ENCODE assay signal across 9 mouse cellular contexts in the genomic region with DNA sequence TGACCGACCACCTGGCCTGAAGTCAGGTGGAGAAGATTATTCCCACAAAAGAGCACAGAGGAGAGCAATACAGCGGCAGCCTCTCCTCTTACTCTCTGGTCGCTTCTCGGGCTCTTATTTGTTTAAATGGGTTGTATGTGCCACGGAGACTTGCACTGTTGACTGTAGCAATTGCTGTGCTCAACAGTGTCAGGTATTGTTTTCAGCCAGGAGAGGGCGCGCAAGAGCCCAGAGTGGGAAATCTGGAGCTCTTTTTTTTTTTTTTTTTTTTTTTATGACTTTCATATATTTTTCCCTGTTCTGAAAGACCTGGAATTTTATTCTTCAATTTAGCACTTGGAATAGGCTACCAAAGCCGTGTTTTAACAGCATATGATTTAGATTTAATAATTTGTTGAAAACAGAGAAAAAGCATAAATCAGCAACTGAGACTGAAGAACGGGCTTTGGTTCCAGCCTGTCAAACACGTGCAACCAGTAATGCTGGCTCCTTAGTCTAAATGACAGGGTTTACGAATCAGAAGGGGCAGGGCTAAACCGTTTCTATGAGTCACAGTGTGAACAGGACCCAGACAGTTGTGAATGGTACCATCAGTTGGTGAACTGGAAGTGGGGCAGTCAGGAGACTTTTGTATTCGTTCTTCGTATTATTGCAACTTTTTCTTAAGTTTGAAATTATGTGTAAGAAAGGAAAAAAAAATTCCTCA. TPM values are rescaled to one million over a fixed set of nuclear protein-coding genes. Genes with fewer than 3 reads are reported as not detected.
A peak's percentile ranks its signal among the peaks of the same experiment; 100 is the strongest.
DNase-seq lines count a peak whose midpoint lies in the region; ATAC-seq and TF ChIP-seq lines count a peak whose summit lies in the region.
"Had no signal": no experiment of that assay in that cellular context is flagged by ENCODE, and none has a peak within 500 bp of the region (broad histone marks: within the 10 kb centered on the region; RNA-seq: fewer than 3 reads in every experiment).

No protein-coding gene starts in this region.

- H3K4me3 ChIP-seq in midbrain, embryonic 11.5 days (ENCODE audit: low read depth, low read length) = no peak overlapping the region
- H3K4me3 ChIP-seq in midbrain, embryonic 15.5 days = no peak overlapping the region
- H3K4me3 ChIP-seq in bone marrow, adult 2 months (replicated peaks; ENCODE audit: control insufficient read depth, low read depth, low read length) = no peak overlapping the region
- H3K4me3 ChIP-seq: midbrain, embryonic 12.5 days had no signal

- H3K9me3 ChIP-seq in midbrain, embryonic 11.5 days (ENCODE audit: control insufficient read depth, low read length) = no peaks in the 10 kb centered on the region
- no peaks in the 10 kb centered on the region for H3K9me3 ChIP-seq in midbrain, embryonic 15.5 days
- H3K9me3 ChIP-seq: midbrain, embryonic 12.5 days had no signal

- no peaks in the 10 kb centered on the region for H3K27me3 ChIP-seq in midbrain, embryonic 11.5 days (ENCODE audit: control insufficient read depth, insufficient read depth, low read length)
- no peaks in the 10 kb centered on the region for H3K27me3 ChIP-seq in midbrain, embryonic 15.5 days (replicated peaks)

- H3K9ac ChIP-seq in midbrain, embryonic 11.5 days (ENCODE audit: low read length) = no peak overlapping the region
- H3K9ac ChIP-seq in midbrain, embryonic 15.5 days = no peak overlapping the region
- H3K9ac ChIP-seq: midbrain, embryonic 12.5 days had no signal

- no peak for ATAC-seq in midbrain, embryonic 11.5 days (ENCODE audit: low FRiP score)
- ATAC-seq in midbrain, embryonic 15.5 days (replicated peaks) = no peak

- DNase-seq in cerebellum, adult 18-20 months = peak; percentile 53 to 58
- no peak for DNase-seq in cerebellum, adult 11-12 months
- peak; percentile 94 for DNase-seq in midbrain, embryonic 11.5 days (ENCODE audit: low spot score, missing footprints)
- DNase-seq in forelimb bud, embryonic 11.5 days (ENCODE audit: low read depth, low spot score) = peak; percentile 68
- peak; percentile 42 to 58 for DNase-seq in left cerebral cortex, postnatal 25 days (ENCODE audit: low spot score in 2 of 2)
- peak; percentile 86 for DNase-seq in right cerebral cortex, postnatal 14 days

- no peaks in the 10 kb centered on the region for H3K36me3 ChIP-seq in midbrain, embryonic 11.5 days (ENCODE audit: control insufficient read depth, insufficient read depth, low read length)
- H3K36me3 ChIP-seq in midbrain, embryonic 15.5 days (replicated peaks) = no peaks in the 10 kb centered on the region
- H3K36me3 ChIP-seq: midbrain, embryonic 12.5 days had no signal

- no peak overlapping the region for H3K4me2 ChIP-seq in midbrain, embryonic 11.5 days
- H3K4me2 ChIP-seq in midbrain, embryonic 15.5 days = no peak overlapping the region
- H3K4me2 ChIP-seq: midbrain, embryonic 12.5 days had no signal

- TF ChIP-seq CTCF in bone marrow, adult 2 months (IDR thresholded peaks at IDR 0.05; ENCODE audit: control insufficient read depth, insufficient read depth, low read length) = peak; percentile 52

- no peak overlapping the region for H3K27ac ChIP-seq in midbrain, embryonic 11.5 days (ENCODE audit: low read depth, low read length)
- H3K27ac ChIP-seq in midbrain, embryonic 15.5 days = no peak overlapping the region
- H3K27ac ChIP-seq in bone marrow, adult 2 months (ENCODE audit: control insufficient read depth, insufficient read depth, low read depth, low read length, poor library complexity) = no peak overlapping the region
- H3K27ac ChIP-seq: midbrain, embryonic 12.5 days had no signal

- no peak for TF ChIP-seq POLR2A in bone marrow, adult 2 months (IDR thresholded peaks at IDR 0.05; ENCODE audit: borderline replicate concordance, control insufficient read depth, low read depth, low read length)

- H3K4me1 ChIP-seq in midbrain, embryonic 11.5 days (ENCODE audit: control insufficient read depth, insufficient read depth, low read length) = no peaks in the 10 kb centered on the region
- no peaks in the 10 kb centered on the region for H3K4me1 ChIP-seq in midbrain, embryonic 15.5 days
- H3K4me1 ChIP-seq in bone marrow, adult 2 months (ENCODE audit: control insufficient read depth, insufficient read depth, low read length) = no peaks in the 10 kb centered on the region
- H3K4me1 ChIP-seq: midbrain, embryonic 12.5 days had no signal

- intact Hi-C loops in left cerebral cortex, postnatal 25 days (cut with DNase I) = loop anchor here (1.0 kb wide), 1 partner anchor 330 kb away; no protein-coding TSS in a partner anchor

- 56% methylated on average over 14 of the region's 14 CpGs for WGBS in midbrain, embryonic 11.5 days
- 53% methylated on average over 14 of the region's 14 CpGs for WGBS in midbrain, embryonic 15.5 days
- 51% methylated on average over 14 of the region's 14 CpGs for WGBS in bone marrow, adult 2 months

RNA-seq across cellular contexts. Expression of a gene that starts 12.0 kb away (rescaled TPM):
- polyA plus RNA-seq in midbrain, embryonic 11.5 days (2014; fragmentation: Nextera tagmentation; extraction: Ambion mirVana) = 11.2 and 12.0 TPM in 2 replicates
- polyA plus RNA-seq in midbrain, embryonic 15.5 days (2015; fragmentation: Nextera tagmentation; extraction: Ambion mirVana) = 5.0 and 6.2 TPM in 2 replicates
- polyA plus RNA-seq in bone marrow, adult 2 months (2011; ENCODE audit: insufficient read depth, insufficient read length, low replicate concordance, missing spikeins) = not detected in 2 replicates
- 1 to 10 TPM; 2.3 to 2.4 TPM for total RNA-seq in left cerebral cortex, postnatal 25 days (2021)

RNA-seq across cellular contexts. Expression of a gene that starts 15.3 kb away (rescaled TPM):
- polyA plus RNA-seq in midbrain, embryonic 11.5 days (2014; fragmentation: Nextera tagmentation; extraction: Ambion mirVana) = 33.3 and 33.7 TPM in 2 replicates
- 36.7 and 37.1 TPM in 2 replicates for polyA plus RNA-seq in midbrain, embryonic 15.5 days (2015; fragmentation: Nextera tagmentation; extraction: Ambion mirVana)
- 11.1 and 24.1 TPM in 2 replicates for polyA plus RNA-seq in bone marrow, adult 2 months (2011; ENCODE audit: insufficient read depth, insufficient read length, low replicate concordance, missing spikeins)
- 10 to 100 TPM; 63.2 to 66.1 TPM for total RNA-seq in left cerebral cortex, postnatal 25 days (2021)
